Mouse (Mus musculus) olfactory bulb, adult 2 months (tissue): ENCODE measurements around the gene Ect2l. TPM values are rescaled to one million over a fixed set of nuclear protein-coding genes. Genes with fewer than 3 reads are reported as not detected.

Source experiments
- H3K27ac ChIP-seq: fragments of 200-500 bp; 2 replicates; pipeline ENCODE4 v1.5.1; 2012; ENCODE audit warnings: low read depth, low read length; ENCODE audit not compliant: insufficient read depth
- H3K4me1 ChIP-seq: fragments of 200-500 bp; 2 replicates; pipeline ENCODE4 v1.6.1; 2012; ENCODE audit warnings: low read length; ENCODE audit not compliant: control insufficient read depth, insufficient read depth
- H3K4me3 ChIP-seq: fragments of 200-500 bp; 2 replicates; pipeline ENCODE4 v1.5.1; 2012; ENCODE audit warnings: mild to moderate bottlenecking, low read depth, low read length, moderate library complexity; ENCODE audit not compliant: insufficient read depth
- CTCF ChIP-seq: fragments of 200-500 bp; IDR thresholded peaks from 2 replicates; pipeline ENCODE4 v1.5.1; 2012; ENCODE audit warnings: low read depth, mild to moderate bottlenecking, low read length, moderate library complexity; ENCODE audit not compliant: insufficient read depth
- POLR2A ChIP-seq: fragments of 200-500 bp; IDR thresholded peaks from 2 replicates; pipeline ENCODE4 v1.6.1; 2012; ENCODE audit warnings: mild to moderate bottlenecking, low read depth, low read length, moderate library complexity; ENCODE audit not compliant: insufficient read depth
- WGBS: fragments of 180-500 bp; shearing (Covaris S2); methylation state at CpG from one replicate; pipeline ENCODE4 v1.1.7; 2018; 5-methylcytosine and 5-hydroxymethylcytosine counted together
- polyA plus RNA-seq: library from polyadenylated mRNA; stranded (reverse); fragments of >200 nt; gene quantifications from 2 replicates; pipeline ENCODE4 v1.2.4, GENCODE M21; 2012; ENCODE audit warnings: low replicate concordance; ENCODE audit not compliant: missing spikeins, insufficient read depth, insufficient read length

Gene Ect2l
- not detected in 2 replicates for polyA plus RNA-seq

DNA sequence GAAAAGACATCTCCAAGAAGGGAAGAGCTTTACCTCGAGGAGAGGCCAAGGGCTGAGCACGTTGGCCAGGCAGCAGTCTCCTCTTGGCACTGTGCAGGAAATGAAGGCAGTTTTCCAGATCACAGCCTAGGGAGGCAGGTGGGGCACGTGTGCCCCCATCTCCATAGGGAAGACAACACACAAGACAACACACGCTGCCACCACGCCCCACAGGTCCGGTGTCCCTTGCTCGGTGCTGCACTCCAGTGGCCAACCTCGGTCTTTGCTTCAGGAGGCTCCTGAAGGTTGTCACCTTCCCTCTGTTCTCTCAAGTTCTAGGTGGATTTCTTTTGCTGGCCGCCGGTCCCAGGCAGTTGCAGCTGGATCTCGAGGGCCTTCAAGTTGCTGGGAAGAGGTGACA, at the start of gene Ect2l:
Gene Ect2l, minus strand, starts transcription at position 165 of the 400 bp plus-strand sequence.
- H3K4me1 ChIP-seq, result peaks cover 8% of the 10 kb centered on the region
- H3K27ac ChIP-seq, result no peak within 1 kb of the TSS
- WGBS, result 14% methylated on average over 11 of the region's 11 CpGs
- TF ChIP-seq CTCF, result peak; percentile 50; the same call in 1 of the 2 replicates
- TF ChIP-seq POLR2A, result no peak
- no peak within 1 kb of the TSS for H3K4me3 ChIP-seq

DNA sequence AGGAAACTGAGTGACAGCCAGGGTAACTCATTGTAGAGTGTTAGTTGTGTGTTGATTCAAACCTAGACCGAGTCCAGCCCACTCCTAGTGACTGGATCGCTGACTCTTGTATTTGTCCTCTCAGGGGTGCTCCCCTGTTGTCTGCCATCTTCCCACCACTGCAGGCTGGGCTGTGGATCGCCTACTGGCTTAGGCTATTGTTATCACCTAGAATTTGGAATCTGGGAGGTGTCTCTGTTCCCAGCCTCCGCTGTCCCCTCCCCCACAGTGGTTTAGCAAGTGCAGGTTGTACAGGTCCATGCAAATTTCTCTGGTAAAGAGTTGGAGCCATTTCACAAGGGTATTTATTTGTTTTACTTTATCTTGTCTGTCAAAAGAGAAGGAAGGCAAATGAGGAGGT, 40.7 kb upstream of the Ect2l start:
- 65% methylated on average over 4 of the region's 4 CpGs for WGBS
- no peak overlapping the region for H3K27ac ChIP-seq
- no peak for TF ChIP-seq POLR2A
- no peak for TF ChIP-seq CTCF
- H3K4me1 ChIP-seq, result no peaks in the 10 kb centered on the region
- H3K4me3 ChIP-seq, result no peak overlapping the region

DNA sequence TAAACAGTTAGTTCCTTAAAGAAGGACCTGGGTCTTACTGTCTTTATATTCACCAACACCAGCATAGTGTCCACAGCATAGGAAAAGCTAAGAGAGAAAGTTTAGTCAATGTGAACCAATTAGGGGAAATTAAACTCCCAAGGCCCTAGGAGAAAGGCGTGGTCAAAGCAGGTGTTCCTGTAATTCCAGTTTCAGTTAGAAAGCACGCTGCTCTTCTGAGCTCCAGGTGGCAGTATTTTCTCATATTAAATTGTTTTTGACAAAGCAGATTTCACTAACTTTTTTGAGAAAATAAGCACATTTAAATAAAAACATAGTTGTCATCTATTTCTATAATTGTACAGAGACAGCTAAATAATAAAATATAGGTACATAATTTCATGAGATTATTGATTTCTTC, 32.9 kb upstream of the Ect2l start:
- WGBS, result 68% methylated on average over 2 of the region's 2 CpGs
- Histone ChIP-seq H3K4me3 (no peak overlapping the region), H3K4me1 (no peaks in the 10 kb centered on the region), H3K27ac (no peak overlapping the region)
- TF ChIP-seq CTCF (no peak), POLR2A (no peak)

DNA sequence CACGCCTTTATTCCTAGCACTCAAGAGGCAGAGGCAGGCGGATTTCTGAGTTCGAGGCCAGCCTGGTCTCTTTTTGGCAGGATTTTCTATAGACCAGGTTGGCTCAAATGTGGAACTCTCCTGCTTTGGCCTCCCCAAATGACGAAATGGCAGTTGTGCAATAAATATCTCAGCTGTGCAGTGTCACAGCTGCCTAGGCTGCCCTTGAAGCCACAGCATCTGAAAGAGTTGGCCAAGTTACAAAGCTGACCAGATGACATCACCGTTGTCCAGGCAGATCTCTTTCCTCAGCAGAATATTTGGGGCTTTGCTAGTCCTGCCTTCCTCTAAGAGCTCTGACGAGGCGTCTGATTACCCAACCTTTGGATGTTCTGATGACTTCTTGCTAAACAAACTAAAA, 26.5 kb upstream of the Ect2l start:
- no peak overlapping the region for H3K27ac ChIP-seq
- TF ChIP-seq CTCF (no peak), POLR2A (no peak)
- 92% methylated on average over 7 of the region's 7 CpGs for WGBS
- H3K4me1 ChIP-seq, result no peaks in the 10 kb centered on the region
- H3K4me3 ChIP-seq, result no peak overlapping the region

DNA sequence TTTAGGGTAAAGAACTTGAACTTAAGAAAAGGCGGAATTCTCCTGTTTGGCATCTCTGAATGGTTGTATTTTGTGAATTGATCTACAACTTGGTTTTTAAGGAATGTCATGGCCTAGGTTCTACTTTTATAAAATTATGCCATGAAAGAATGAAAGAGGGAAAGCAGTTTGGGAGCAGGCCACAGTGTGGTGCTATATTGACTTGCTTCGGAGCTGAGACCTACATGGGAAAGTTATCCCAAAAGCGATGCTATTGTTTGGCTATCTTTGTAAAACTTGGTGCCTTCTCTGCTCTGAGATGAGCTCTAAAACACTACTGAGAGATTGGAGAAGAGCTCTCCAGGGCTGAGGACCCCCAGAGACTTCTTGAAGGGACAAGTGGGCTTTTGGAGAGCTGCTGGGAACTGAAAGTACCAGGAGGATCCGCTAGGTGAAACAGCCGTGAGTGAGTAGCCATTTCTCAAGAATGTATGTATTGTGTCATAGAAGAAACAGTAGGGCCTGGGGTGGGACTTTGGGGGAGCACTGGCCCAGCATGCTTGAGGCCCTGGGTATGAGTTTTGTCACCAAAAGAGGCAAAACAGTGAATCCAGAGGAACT, 25.7 kb upstream of the Ect2l start:
- Histone ChIP-seq H3K4me1 (no peaks in the 10 kb centered on the region), H3K4me3 (no peak overlapping the region), H3K27ac (no peak overlapping the region)
- WGBS, result 71% methylated on average over 5 of the region's 5 CpGs
- TF ChIP-seq CTCF (no peak), POLR2A (no peak)

DNA sequence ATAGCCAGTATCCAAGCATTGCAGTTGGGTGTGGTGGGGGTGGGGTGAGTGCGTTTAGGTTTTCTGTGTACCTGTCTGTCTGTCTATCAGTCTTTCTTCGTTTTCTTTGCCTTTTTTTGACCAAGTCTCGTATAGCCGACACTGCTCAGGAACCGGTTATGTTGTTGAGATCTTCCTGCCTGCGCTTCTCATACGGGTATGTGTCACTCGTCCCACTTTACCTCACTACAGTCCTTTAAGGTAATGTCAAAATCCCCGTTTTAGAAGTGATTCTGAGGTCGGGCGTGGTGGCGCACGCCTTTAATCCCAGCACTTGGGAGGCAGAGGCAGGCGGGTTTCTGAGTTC, 24.7 kb upstream of the Ect2l start:
- 13% methylated on average over 14 of the region's 14 CpGs for WGBS
- Histone ChIP-seq H3K4me3 (peak overlapping the region; percentile 98), H3K27ac (no peak overlapping the region; the same call in 1 of the 2 replicates), H3K4me1 (no peaks in the 10 kb centered on the region)
- TF ChIP-seq POLR2A, result no peak
- TF ChIP-seq CTCF, result no peak

DNA sequence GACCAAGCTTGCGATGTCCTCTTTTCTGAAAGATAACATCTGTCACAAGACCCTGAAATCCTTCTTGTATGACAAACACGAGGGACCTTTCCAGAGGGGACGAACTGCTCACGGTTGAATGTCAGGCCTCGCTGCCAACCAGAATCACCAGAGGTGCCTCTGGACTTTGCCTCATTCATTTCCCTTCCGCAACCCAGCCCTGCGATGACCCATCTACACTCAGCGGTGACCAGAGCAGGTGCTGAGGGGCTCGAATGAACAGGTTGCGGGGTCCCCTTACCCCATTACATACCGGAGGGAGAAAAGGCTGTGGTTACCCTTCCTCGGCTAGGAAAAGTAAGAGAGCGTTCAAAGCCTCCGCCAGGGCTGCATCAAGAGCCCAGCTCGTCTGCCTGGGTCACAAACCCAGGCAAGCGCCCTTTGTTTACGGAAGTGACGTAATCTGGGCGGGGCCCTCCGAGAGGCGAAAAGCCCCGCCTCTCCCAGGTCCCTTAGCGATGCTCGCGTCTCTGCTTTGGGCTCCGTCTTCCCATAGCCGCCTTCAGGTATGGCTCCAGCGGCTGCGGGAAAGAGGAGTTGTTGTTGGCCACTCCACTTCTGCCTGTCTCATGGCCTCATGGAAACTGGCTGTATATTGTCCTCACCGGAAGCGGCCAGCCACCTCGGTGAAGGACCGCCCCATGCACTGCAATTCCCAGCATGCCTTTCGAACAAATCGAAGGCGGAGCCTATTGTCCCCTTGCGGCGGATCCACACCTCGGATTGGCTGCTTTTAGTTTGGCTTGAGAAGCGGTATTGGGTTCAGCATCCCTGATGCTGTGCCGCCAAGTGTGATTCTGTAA, 24.1 kb upstream of the Ect2l start, which contains the start of gene Ccdc28a:
Gene Ccdc28a, minus strand, starts transcription at position 439 of the 842 bp plus-strand sequence.
- TF ChIP-seq CTCF (no peak), POLR2A (peak; percentile 81)
- H3K27ac ChIP-seq, result peak within 1 kb of the TSS; percentile 100
- no peaks in the 10 kb centered on the region for H3K4me1 ChIP-seq
- H3K4me3 ChIP-seq, result peak within 1 kb of the TSS; percentile 98
- 1% methylated on average over 41 of the region's 41 CpGs for WGBS

DNA sequence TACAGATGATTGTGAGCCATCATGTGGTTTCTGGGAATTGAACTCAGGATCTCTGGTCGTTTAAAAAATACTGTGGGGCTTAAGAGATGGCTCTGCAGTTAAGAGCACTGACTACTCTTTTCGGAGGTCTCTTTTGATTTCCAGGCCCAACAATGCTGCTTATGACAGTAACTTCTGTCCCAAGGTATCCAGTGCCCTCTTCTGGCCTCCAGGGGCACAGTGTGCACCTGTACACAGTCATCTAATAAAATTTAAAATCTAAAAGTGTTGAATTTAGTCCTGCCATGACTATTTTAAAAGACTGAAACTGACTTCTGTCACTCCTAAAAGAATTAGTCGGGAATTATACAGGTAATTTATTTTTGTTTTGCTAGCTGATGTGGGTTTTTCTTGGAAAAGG, 23.2 kb upstream of the Ect2l start:
- H3K4me3 ChIP-seq, result no peak overlapping the region
- H3K27ac ChIP-seq, result no peak overlapping the region
- 42% methylated on average over 3 of the region's 3 CpGs for WGBS
- H3K4me1 ChIP-seq, result no peaks in the 10 kb centered on the region
- TF ChIP-seq CTCF (no peak), POLR2A (no peak)

DNA sequence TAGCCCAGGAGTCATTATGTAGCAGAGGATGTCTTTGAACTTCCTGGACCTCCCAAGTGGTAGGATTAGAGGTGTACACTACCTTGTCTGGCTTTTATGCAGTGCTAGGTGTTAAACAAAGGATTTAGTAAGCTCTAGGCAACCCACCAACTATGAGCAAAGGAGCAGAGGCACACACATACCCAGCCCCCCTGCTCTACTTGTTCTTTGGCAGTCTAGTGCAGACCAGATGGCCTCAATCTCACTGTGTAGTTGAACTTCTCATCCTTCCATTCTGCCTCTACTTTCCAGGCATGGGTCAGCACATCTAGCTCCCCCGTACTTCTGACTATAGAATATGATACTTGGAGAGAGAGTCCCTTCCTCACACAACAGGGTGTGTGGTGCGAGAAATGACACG, 13.7 kb upstream of the Ect2l start:
- Histone ChIP-seq H3K4me3 (no peak overlapping the region), H3K27ac (no peak overlapping the region), H3K4me1 (no peaks in the 10 kb centered on the region)
- WGBS, result 97% methylated on average over 3 of the region's 3 CpGs
- TF ChIP-seq POLR2A, result no peak
- no peak for TF ChIP-seq CTCF
